Mouse (Mus musculus) intestine, embryonic 16.5 days (tissue): ENCODE data around the gene Gm9970. TPM values are rescaled to one million over a fixed set of nuclear protein-coding genes. Genes with fewer than 3 reads are reported as not detected.
"Not testable (repeated sequence)": the region's sequence is repeated elsewhere in the genome, so short reads cannot be mapped to it uniquely, and the experiment has no call there.

Experiments
- ATAC-seq: fragments of 200-750 bp; cut with Nextera tagmentation; 2 replicates; pipeline ENCODE4 v1.8.0; 2017; ENCODE audit warnings: moderate TSS enrichment, moderate library complexity
- H3K27ac ChIP-seq: fragments of 300-500 bp; sonication (generic); 2 replicates; pipeline ENCODE4 v1.5.1; 2014; ENCODE audit warnings: mild to moderate bottlenecking, low read length
- H3K27me3 ChIP-seq: fragments of 300-500 bp; sonication (generic); replicated peaks from 2 replicates; pipeline ENCODE4 v1.6.1; 2014; ENCODE audit warnings: low read length, control low read depth, mixed read lengths; ENCODE audit not compliant: control insufficient read depth, insufficient read depth
- H3K36me3 ChIP-seq: fragments of 300-500 bp; sonication (generic); 2 replicates; pipeline ENCODE4 v1.6.1; 2014; ENCODE audit warnings: low read length, control low read depth; ENCODE audit not compliant: control insufficient read depth, insufficient read depth
- H3K4me1 ChIP-seq: fragments of 300-500 bp; sonication (generic); 2 replicates; pipeline ENCODE4 v1.6.1; 2014; ENCODE audit warnings: low read length, control low read depth, mixed read lengths; ENCODE audit not compliant: control insufficient read depth, insufficient read depth
- H3K4me2 ChIP-seq: fragments of 300-500 bp; sonication (generic); 2 replicates; pipeline ENCODE4 v1.6.1; 2014; ENCODE audit warnings: low read depth, low read length, control low read depth
- H3K4me3 ChIP-seq: fragments of 300-500 bp; sonication (generic); 2 replicates; pipeline ENCODE4 v1.5.1; 2014; ENCODE audit warnings: mild to moderate bottlenecking, low read length
- H3K9ac ChIP-seq: fragments of 300-500 bp; sonication (generic); 2 replicates; pipeline ENCODE4 v1.6.1; 2014; ENCODE audit warnings: low read depth, low read length
- H3K9me3 ChIP-seq: fragments of 300-500 bp; sonication (generic); 2 replicates; pipeline ENCODE4 v1.6.1; 2016; ENCODE audit warnings: low read length, control low read depth; ENCODE audit not compliant: control insufficient read depth
- WGBS: fragments of 180-500 bp; shearing (Covaris S2); extraction: QIAGEN DNeasy Blood & Tissue Kit; methylation state at CpG from one replicate; pipeline ENCODE4 v1.1.7; 2014; 5-methylcytosine and 5-hydroxymethylcytosine counted together
- polyA plus RNA-seq: library from polyadenylated mRNA; unstranded; fragments of >200 nt; fragmentation: Nextera tagmentation; extraction: Ambion mirVana; gene quantifications from 2 replicates; pipeline ENCODE4 v1.2.1, GENCODE M21; 2015

Gene Gm9970
- polyA plus RNA-seq, 1 experiment from 2014 or later: 0.27 TPM

GRCm38 (mm10) chr5:31218294-31218693, 22.7 kb downstream of the Gm9970 start:
- Histone ChIP-seq H3K27me3 (no peaks in the 10 kb centered on the region), H3K4me2 (no peak overlapping the region), H3K36me3 (no peaks in the 10 kb centered on the region), H3K4me1 (peaks cover 10% of the 10 kb centered on the region), H3K27ac (no peak overlapping the region), H3K4me3 (no peak overlapping the region), H3K9me3 (no peaks in the 10 kb centered on the region), H3K9ac (no peak overlapping the region)
- no peak for ATAC-seq
- 51% methylated on average over 6 of the region's 7 CpGs for WGBS

- H3K9ac ChIP-seq, ATAC-seq, H3K36me3 ChIP-seq, H3K27ac ChIP-seq, H3K4me3 ChIP-seq, H3K27me3 ChIP-seq, H3K4me2 ChIP-seq, H3K4me1 ChIP-seq, H3K9me3 ChIP-seq: not testable (repeated sequence)
- 92% methylated on average over 6 of the region's 6 CpGs for WGBS
Measured at GRCm38 (mm10) chr5:31216554-31216953, 24.5 kb downstream of the Gm9970 start.

GRCm38 (mm10) chr5:31204421-31204820, 36.6 kb downstream of the Gm9970 start:
- H3K4me3 ChIP-seq: no peak overlapping the region
- no peak overlapping the region for H3K27ac ChIP-seq
- H3K27me3 ChIP-seq: no peaks in the 10 kb centered on the region
- no peaks in the 10 kb centered on the region for H3K9me3 ChIP-seq
- ATAC-seq: no peak
- H3K9ac ChIP-seq: no peak overlapping the region
- peaks cover 26% of the 10 kb centered on the region for H3K36me3 ChIP-seq
- H3K4me1 ChIP-seq: peaks cover 4% of the 10 kb centered on the region; the same call in 1 of the 2 replicates
- H3K4me2 ChIP-seq: no peak overlapping the region
- WGBS: 94% methylated on average over 6 of the region's 6 CpGs

- no peak overlapping the region for H3K4me2 ChIP-seq
- WGBS: 90% methylated on average over 2 of the region's 2 CpGs
- no peak overlapping the region for H3K4me3 ChIP-seq
- no peak overlapping the region for H3K27ac ChIP-seq
- peaks cover 30% of the 10 kb centered on the region for H3K36me3 ChIP-seq
- H3K4me1 ChIP-seq: peaks cover 4% of the 10 kb centered on the region; the same call in 1 of the 2 replicates
- no peaks in the 10 kb centered on the region for H3K9me3 ChIP-seq
- no peaks in the 10 kb centered on the region for H3K27me3 ChIP-seq
- ATAC-seq: no peak
- H3K9ac ChIP-seq: no peak overlapping the region
Measured at GRCm38 (mm10) chr5:31203866-31204265, 37.2 kb downstream of the Gm9970 start.

- peaks cover 40% of the 10 kb centered on the region for H3K36me3 ChIP-seq
- peak overlapping the region; percentile 81 for H3K27ac ChIP-seq
- H3K4me2 ChIP-seq: peak overlapping the region; percentile 64
- no peak for ATAC-seq
- no peaks in the 10 kb centered on the region for H3K9me3 ChIP-seq
- 86% methylated on average over 7 of the region's 7 CpGs for WGBS
- peak overlapping the region; percentile 79 for H3K4me3 ChIP-seq
- peaks cover 4% of the 10 kb centered on the region; the same call in 1 of the 2 replicates for H3K4me1 ChIP-seq
- H3K9ac ChIP-seq: peak overlapping the region; percentile 91
- H3K27me3 ChIP-seq: no peaks in the 10 kb centered on the region
Measured at GRCm38 (mm10) chr5:31202933-31203332, 38.1 kb downstream of the Gm9970 start.

GRCm38 (mm10) chr5:31201742-31202590, 39.1 kb downstream of the Gm9970 start, which contains the start of gene Zfp513:
Gene Zfp513 (minus strand): TSS chr5:31202303.
- Histone ChIP-seq H3K36me3 (peaks cover 48% of the 10 kb centered on the region), H3K4me3 (peak within 1 kb of the TSS; percentile 79), H3K9ac (peak within 1 kb of the TSS; percentile 91), H3K4me1 (peaks cover 4% of the 10 kb centered on the region; the same call in 1 of the 2 replicates), H3K27me3 (no peaks in the 10 kb centered on the region), H3K4me2 (peak within 1 kb of the TSS; percentile 66), H3K9me3 (no peaks in the 10 kb centered on the region), H3K27ac (peak within 1 kb of the TSS; percentile 83)
- under 1% methylated on average over 53 of the region's 53 CpGs for WGBS
- ATAC-seq: peak; percentile 98

GRCm38 (mm10) chr5:31201042-31201741, 39.8 kb downstream of the Gm9970 start:
- Histone ChIP-seq H3K9ac (peak overlapping the region; percentile 91), H3K36me3 (peaks cover 53% of the 10 kb centered on the region), H3K4me3 (peak overlapping the region; percentile 79), H3K27ac (peak overlapping the region; percentile 83), H3K4me1 (peaks cover 4% of the 10 kb centered on the region; the same call in 1 of the 2 replicates), H3K27me3 (no peaks in the 10 kb centered on the region), H3K9me3 (no peaks in the 10 kb centered on the region), H3K4me2 (peak overlapping the region; percentile 66)
- WGBS: 13% methylated on average over 13 of the region's 13 CpGs
- ATAC-seq: no peak

- no peak overlapping the region for H3K9ac ChIP-seq
- ATAC-seq: no peak
- peaks cover 4% of the 10 kb centered on the region; the same call in 1 of the 2 replicates for H3K4me1 ChIP-seq
- no peak overlapping the region for H3K27ac ChIP-seq
- no peaks in the 10 kb centered on the region for H3K9me3 ChIP-seq
- H3K36me3 ChIP-seq: peaks cover 55% of the 10 kb centered on the region
- H3K27me3 ChIP-seq: no peaks in the 10 kb centered on the region
- WGBS: 88% methylated on average over 27 of the region's 27 CpGs
- H3K4me2 ChIP-seq: 0 out of 2 replicates have a peak overlapping the region, but pooled peaks have one; percentile 66
- no peak overlapping the region for H3K4me3 ChIP-seq
Measured at GRCm38 (mm10) chr5:31200327-31200768, 40.7 kb downstream of the Gm9970 start.

- Histone ChIP-seq H3K9ac (no peak overlapping the region), H3K4me3 (no peak overlapping the region), H3K4me2 (no peak overlapping the region), H3K36me3 (peaks cover 51% of the 10 kb centered on the region), H3K9me3 (no peaks in the 10 kb centered on the region), H3K4me1 (peaks cover 8% of the 10 kb centered on the region; the same call in 1 of the 2 replicates), H3K27me3 (no peaks in the 10 kb centered on the region), H3K27ac (no peak overlapping the region)
- WGBS: 82% methylated on average over 9 of the region's 9 CpGs
- no peak for ATAC-seq
Measured at GRCm38 (mm10) chr5:31199893-31200292, 41.1 kb downstream of the Gm9970 start.
